ENCODE assay signal across 12 mouse cellular contexts in the genomic region with DNA sequence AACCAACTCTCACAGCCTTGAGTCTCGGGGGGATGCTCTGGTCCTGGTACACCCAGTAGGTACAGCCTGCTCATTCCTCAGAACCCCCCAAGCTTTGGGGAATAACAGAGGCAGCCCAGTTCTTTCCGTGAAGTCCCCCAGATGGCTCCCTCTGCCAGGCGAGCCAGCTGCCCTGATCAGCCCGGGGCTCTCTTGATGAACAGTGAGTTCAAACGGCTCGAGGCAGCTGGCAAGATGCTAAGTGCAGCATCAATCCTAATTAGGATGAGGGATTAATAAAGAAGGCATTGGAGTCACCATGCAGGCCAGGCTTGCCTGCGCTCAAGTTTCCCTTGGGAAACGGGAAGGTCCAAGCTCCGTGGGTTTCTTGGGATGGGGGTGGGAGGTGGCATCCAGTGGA. TPM values are rescaled to one million over a fixed set of nuclear protein-coding genes. Genes with fewer than 3 reads are reported as not detected.
DNase-seq lines count a peak whose midpoint lies in the region; ATAC-seq lines count a peak whose summit lies in the region.
"Had no signal": no experiment of that assay in that cellular context is flagged by ENCODE, and none has a peak within 500 bp of the region (broad histone marks: within the 10 kb centered on the region; RNA-seq: fewer than 3 reads in every experiment).

No protein-coding gene starts in this region.

- DNase-seq in thymus, postnatal 4 days = peak; percentile 36
- DNase-seq in thymus, postnatal 0 days (ENCODE audit: low spot score) = no peak
- no peak for DNase-seq in midbrain, embryonic 11.5 days (ENCODE audit: low spot score, missing footprints)
- DNase-seq in heart, adult 9 months (ENCODE audit: low spot score in 2 of 2) = no peak
- no peak for DNase-seq in kidney, adult 9 months
- no peak for DNase-seq in layer of hippocampus, postnatal 25 days (ENCODE audit: extremely low spot score in 1 of 2, low spot score in 1 of 2)
- DNase-seq: gastrocnemius, postnatal 14 days; heart, postnatal 36 days; kidney, postnatal 25 days; right cerebral cortex, adult 18-20 months had no signal

- peak overlapping the region; percentile 76 for H3K4me3 ChIP-seq in forebrain, embryonic 16.5 days (replicated peaks; ENCODE audit: low read length)
- H3K4me3 ChIP-seq in midbrain, embryonic 11.5 days (ENCODE audit: low read depth, low read length) = peak overlapping the region; percentile 77
- H3K4me3 ChIP-seq: lung, embryonic 15.5 days had no signal

- no peak overlapping the region; the same call in 1 of the 2 replicates for H3K9ac ChIP-seq in forebrain, embryonic 16.5 days (replicated peaks; ENCODE audit: low read depth, low read length)
- H3K9ac ChIP-seq in midbrain, embryonic 11.5 days (ENCODE audit: low read length) = peak overlapping the region; percentile 16; the same call in 1 of the 2 replicates
- H3K9ac ChIP-seq: lung, embryonic 15.5 days had no signal

- 4% methylated on average over 9 of the region's 9 CpGs for WGBS in forebrain, embryonic 16.5 days
- 29% methylated on average over 9 of the region's 9 CpGs for WGBS in midbrain, embryonic 11.5 days

- ATAC-seq in forebrain, embryonic 16.5 days = peak; percentile 19
- ATAC-seq in midbrain, embryonic 11.5 days (ENCODE audit: low FRiP score) = no peak

- H3K36me3 ChIP-seq in forebrain, embryonic 16.5 days (ENCODE audit: control insufficient read depth, insufficient read depth) = peaks cover 4% of the 10 kb centered on the region; the same call in 1 of the 2 replicates
- no peaks in the 10 kb centered on the region; the same call in 1 of the 2 replicates for H3K36me3 ChIP-seq in midbrain, embryonic 11.5 days (ENCODE audit: control insufficient read depth, insufficient read depth, low read length)
- H3K36me3 ChIP-seq: lung, embryonic 15.5 days had no signal

- 0 out of 2 replicates have a peak overlapping the region, but pooled peaks have one; percentile 8 for H3K27ac ChIP-seq in forebrain, embryonic 16.5 days (ENCODE audit: low read length)
- H3K27ac ChIP-seq in midbrain, embryonic 11.5 days (ENCODE audit: low read depth, low read length) = peak overlapping the region; percentile 54
- H3K27ac ChIP-seq: lung, embryonic 15.5 days had no signal

- no peaks in the 10 kb centered on the region for H3K9me3 ChIP-seq in forebrain, embryonic 16.5 days (ENCODE audit: control insufficient read depth, low read length)
- no peaks in the 10 kb centered on the region for H3K9me3 ChIP-seq in midbrain, embryonic 11.5 days (ENCODE audit: control insufficient read depth, low read length)
- H3K9me3 ChIP-seq: lung, embryonic 15.5 days had no signal

- H3K27me3 ChIP-seq in forebrain, embryonic 16.5 days (replicated peaks; ENCODE audit: control insufficient read depth, insufficient read depth, low read length) = no peaks in the 10 kb centered on the region
- peaks cover 7% of the 10 kb centered on the region; the same call in 1 of the 2 replicates for H3K27me3 ChIP-seq in midbrain, embryonic 11.5 days (ENCODE audit: control insufficient read depth, insufficient read depth, low read length)

- H3K4me1 ChIP-seq in forebrain, embryonic 16.5 days (replicated peaks; ENCODE audit: control insufficient read depth, insufficient read depth, low read length) = peaks cover 31% of the 10 kb centered on the region
- H3K4me1 ChIP-seq in midbrain, embryonic 11.5 days (ENCODE audit: control insufficient read depth, insufficient read depth, low read length) = peaks cover 27% of the 10 kb centered on the region

- H3K4me2 ChIP-seq in forebrain, embryonic 16.5 days (ENCODE audit: low read length) = peak overlapping the region; percentile 84
- peak overlapping the region; percentile 87 for H3K4me2 ChIP-seq in midbrain, embryonic 11.5 days

RNA-seq across cellular contexts. Expression of gene Cacng4, which starts 2.2 kb away (rescaled TPM):
- polyA plus RNA-seq in thymus, postnatal 0 days (2015; fragmentation: Nextera tagmentation; extraction: Ambion mirVana) = 0.50 and 0.60 TPM in 2 replicates
- 33.8 and 39.6 TPM in 2 replicates for polyA plus RNA-seq in forebrain, embryonic 16.5 days (2015; fragmentation: Nextera tagmentation; extraction: Ambion mirVana)
- 23.0 and 25.6 TPM in 2 replicates for polyA plus RNA-seq in midbrain, embryonic 11.5 days (2014; fragmentation: Nextera tagmentation; extraction: Ambion mirVana)
- 10 to 100 TPM; 30.8 to 32.5 TPM for total RNA-seq in layer of hippocampus, postnatal 25 days (2021)

Comparison
In these comparisons a context has a peak if more than half of its experiments do, and no peak if none do; other contexts are left out.
1. RNA of gene Cacng4, which starts 2.2 kb away (polyA plus RNA-seq): 33.8 to 39.6 TPM in forebrain, embryonic 16.5 days and 23.0 to 25.6 TPM in midbrain, embryonic 11.5 days; 0.50 to 0.60 TPM in thymus, postnatal 0 days; every median in the first group is over 10 times any median in the second.